Mouse (Mus musculus): ENCODE results near the gene Htra2. TPM values are rescaled to one million over a fixed set of nuclear protein-coding genes. Genes with fewer than 3 reads are reported as not detected.

Htra2 gene
- polyA plus RNA-seq, 1 experiment: 30.9 TPM

DNA sequence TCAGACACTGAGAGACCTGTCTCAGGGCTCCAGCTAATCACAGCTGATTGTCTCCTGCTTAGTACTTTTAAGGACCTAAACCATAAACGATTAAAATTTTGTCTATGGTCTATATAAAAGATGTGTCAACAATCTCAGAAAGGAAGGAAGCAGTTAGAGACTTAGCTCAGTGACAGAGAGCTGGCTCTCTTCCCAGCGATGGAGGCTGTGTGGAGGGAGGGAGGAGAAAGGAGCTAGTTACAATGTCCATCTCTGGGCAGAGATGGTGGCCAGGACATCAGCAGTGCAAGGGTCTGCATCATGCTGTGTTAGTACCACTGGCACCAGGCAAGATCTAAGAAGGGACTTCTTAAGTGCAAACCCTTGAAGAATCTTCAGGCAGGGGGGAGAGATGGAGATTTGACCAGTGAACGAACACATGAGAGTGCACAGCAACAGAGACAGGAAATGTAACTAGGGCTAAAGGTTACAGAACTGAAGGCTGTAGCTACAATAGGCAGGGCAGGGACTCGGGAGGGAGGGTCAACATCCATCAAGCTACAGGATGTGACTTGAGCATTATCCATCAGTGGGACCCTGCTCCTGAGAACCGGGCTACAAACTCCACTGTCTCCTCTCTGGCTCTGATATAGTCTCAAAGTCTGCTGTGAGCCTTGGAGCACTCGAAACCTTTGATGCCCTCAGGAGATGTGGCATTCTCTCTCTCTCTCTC, 37.5 kb upstream of the Htra2 start:
- Histone ChIP-seq H3K4me3 (ENCODE audit: control insufficient read depth, low read depth, low read length) (no peak overlapping the region), H3K27ac (ENCODE audit: control insufficient read depth, insufficient read depth, low read depth, low read length) (no peak overlapping the region), H3K4me1 (ENCODE audit: control insufficient read depth, insufficient read depth, low read length) (peaks cover 4% of the 10 kb centered on the region), H3K27me3 (ENCODE audit: control insufficient read depth, insufficient read depth, low read length) (no peaks in the 10 kb centered on the region; the same call in 1 of the 2 replicates), H3K36me3 (ENCODE audit: control insufficient read depth, insufficient read depth, low read length) (no peaks in the 10 kb centered on the region)
- TF ChIP-seq CTCF (IDR thresholded peaks at IDR 0.05; ENCODE audit: control insufficient read depth, insufficient read depth, insufficient replicate concordance, low read depth, low read length) (no peak), POLR2A (IDR thresholded peaks at IDR 0.05; ENCODE audit: control insufficient read depth, low read depth, low read length) (no peak)

DNA sequence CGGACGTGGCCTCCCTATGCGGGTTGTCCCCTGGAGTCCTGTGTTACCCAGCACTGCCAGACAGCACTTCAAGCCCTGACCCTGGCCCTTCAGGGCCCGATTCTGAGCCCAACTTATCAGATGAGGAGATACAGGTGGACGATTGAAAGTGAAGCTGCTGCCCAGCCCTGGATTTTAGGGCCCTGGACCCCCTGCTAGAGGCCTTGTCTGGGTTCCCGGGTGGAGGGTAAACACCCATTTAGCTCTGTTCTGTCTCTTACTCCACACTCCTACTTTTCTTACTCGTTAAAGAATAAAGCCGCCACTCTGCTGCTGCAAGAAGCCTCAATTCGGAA, 32.8 kb upstream of the Htra2 start:
- no peaks in the 10 kb centered on the region; the same call in 1 of the 2 replicates for H3K27me3 ChIP-seq (ENCODE audit: control insufficient read depth, insufficient read depth, low read length)
- H3K36me3 ChIP-seq (ENCODE audit: control insufficient read depth, insufficient read depth, low read length): no peaks in the 10 kb centered on the region
- H3K27ac ChIP-seq (ENCODE audit: control insufficient read depth, insufficient read depth, low read depth, low read length): no peak overlapping the region
- H3K4me3 ChIP-seq (ENCODE audit: control insufficient read depth, low read depth, low read length): no peak overlapping the region; the same call in 1 of the 2 replicates
- no peak for TF ChIP-seq POLR2A (IDR thresholded peaks at IDR 0.05; ENCODE audit: control insufficient read depth, low read depth, low read length)
- TF ChIP-seq CTCF (IDR thresholded peaks at IDR 0.05; ENCODE audit: control insufficient read depth, insufficient read depth, insufficient replicate concordance, low read depth, low read length): no peak
- H3K4me1 ChIP-seq (ENCODE audit: control insufficient read depth, insufficient read depth, low read length): peaks cover 12% of the 10 kb centered on the region

DNA sequence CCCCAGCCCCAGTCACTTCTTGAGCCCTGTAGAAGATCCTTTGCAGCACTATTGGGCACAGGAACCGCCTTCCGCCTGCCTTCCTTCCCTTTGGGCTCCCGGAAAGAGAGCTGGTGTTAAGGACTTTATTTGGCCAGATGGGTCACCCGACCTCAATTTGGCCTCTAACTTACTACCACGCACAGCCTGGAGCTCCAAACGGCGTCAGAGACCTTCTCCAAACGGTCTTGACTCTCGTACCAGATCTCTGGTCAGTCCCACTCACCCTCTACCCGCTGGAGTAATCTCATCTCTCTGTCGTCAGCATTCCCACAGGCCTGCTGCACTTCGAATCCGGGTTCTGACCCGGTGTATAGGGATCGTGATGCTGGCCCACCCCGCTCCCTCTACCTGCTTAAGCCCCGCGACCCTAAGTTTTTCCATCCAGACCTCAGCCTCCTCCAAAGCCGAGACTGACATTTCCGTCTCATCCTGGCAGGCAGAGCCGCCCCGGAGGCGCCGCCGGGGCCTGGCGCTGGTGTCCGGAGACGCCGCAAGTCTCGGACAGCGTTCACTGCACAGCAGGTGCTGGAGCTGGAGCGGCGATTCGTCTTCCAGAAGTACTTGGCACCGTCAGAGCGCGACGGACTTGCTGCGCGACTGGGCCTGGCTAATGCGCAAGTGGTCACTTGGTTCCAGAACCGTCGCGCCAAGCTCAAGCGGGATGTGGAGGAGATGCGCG, 32.3 kb upstream of the Htra2 start:
- H3K4me3 ChIP-seq (ENCODE audit: control insufficient read depth, low read depth, low read length): peak overlapping the region; percentile 42
- no peaks in the 10 kb centered on the region; the same call in 1 of the 2 replicates for H3K27me3 ChIP-seq (ENCODE audit: control insufficient read depth, insufficient read depth, low read length)
- no peaks in the 10 kb centered on the region for H3K36me3 ChIP-seq (ENCODE audit: control insufficient read depth, insufficient read depth, low read length)
- no peak for TF ChIP-seq CTCF (IDR thresholded peaks at IDR 0.05; ENCODE audit: control insufficient read depth, insufficient read depth, insufficient replicate concordance, low read depth, low read length)
- TF ChIP-seq POLR2A (IDR thresholded peaks at IDR 0.05; ENCODE audit: control insufficient read depth, low read depth, low read length): no peak
- H3K4me1 ChIP-seq (ENCODE audit: control insufficient read depth, insufficient read depth, low read length): peaks cover 12% of the 10 kb centered on the region
- no peak overlapping the region for H3K27ac ChIP-seq (ENCODE audit: control insufficient read depth, insufficient read depth, low read depth, low read length)

DNA sequence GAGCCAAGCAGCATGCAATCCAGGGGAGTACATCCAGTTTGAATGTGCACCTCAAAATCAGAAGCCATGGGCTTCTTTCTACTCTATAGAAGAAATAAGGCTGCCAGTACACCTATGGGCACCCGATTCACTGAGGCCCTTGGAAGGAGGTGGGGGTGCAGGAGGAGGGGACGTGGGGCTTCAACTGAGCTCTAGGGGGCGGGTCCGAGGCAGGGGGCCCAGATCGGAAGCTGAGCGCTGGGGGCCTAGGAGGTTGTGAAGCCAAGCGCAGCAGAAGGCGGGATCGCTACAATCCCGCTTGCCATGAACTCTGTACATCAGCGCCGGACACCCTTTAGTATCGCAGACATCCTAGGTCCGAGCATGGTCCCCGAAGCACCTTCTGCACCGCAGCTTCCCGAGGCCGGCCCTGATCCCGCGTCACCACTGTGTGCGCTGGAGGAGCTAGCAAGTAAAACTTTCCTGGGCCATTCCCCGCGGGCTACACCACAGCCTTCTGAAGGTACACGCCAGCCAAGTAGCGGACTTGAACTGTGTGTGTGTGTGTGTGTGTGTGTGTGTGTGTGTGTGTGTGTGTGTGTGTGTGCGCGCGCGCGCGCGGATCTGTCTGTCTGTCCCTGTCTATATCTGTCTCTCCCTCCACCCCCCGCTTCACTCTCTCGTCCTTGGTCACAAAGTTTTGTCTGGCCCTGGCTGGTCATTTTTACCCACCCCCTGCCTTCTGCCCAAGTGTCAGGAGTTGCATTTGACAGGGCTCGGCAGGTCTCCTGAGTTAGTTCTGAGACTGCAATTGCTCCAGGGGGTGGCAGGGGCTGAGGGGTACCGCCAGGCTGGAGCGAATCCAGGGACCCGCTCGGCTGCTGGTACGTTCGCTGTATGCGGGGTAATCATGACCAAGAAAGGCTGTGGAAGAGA, 31.3 kb upstream of the Htra2 start, which contains the start of gene Lbx2:
TSS of gene Lbx2 (plus strand) at position 247 of the 915 bp plus-strand sequence.
- H3K27ac ChIP-seq (ENCODE audit: control insufficient read depth, insufficient read depth, low read depth, low read length): no peak within 1 kb of the TSS
- no peaks in the 10 kb centered on the region; the same call in 1 of the 2 replicates for H3K36me3 ChIP-seq (ENCODE audit: control insufficient read depth, insufficient read depth, low read length)
- TF ChIP-seq CTCF (IDR thresholded peaks at IDR 0.05; ENCODE audit: control insufficient read depth, insufficient read depth, insufficient replicate concordance, low read depth, low read length): no peak
- TF ChIP-seq POLR2A (IDR thresholded peaks at IDR 0.05; ENCODE audit: control insufficient read depth, low read depth, low read length): no peak
- H3K4me3 ChIP-seq (ENCODE audit: control insufficient read depth, low read depth, low read length): peak within 1 kb of the TSS; percentile 42
- peaks cover 12% of the 10 kb centered on the region for H3K4me1 ChIP-seq (ENCODE audit: control insufficient read depth, insufficient read depth, low read length)
- no peaks in the 10 kb centered on the region; the same call in 1 of the 2 replicates for H3K27me3 ChIP-seq (ENCODE audit: control insufficient read depth, insufficient read depth, low read length)

DNA sequence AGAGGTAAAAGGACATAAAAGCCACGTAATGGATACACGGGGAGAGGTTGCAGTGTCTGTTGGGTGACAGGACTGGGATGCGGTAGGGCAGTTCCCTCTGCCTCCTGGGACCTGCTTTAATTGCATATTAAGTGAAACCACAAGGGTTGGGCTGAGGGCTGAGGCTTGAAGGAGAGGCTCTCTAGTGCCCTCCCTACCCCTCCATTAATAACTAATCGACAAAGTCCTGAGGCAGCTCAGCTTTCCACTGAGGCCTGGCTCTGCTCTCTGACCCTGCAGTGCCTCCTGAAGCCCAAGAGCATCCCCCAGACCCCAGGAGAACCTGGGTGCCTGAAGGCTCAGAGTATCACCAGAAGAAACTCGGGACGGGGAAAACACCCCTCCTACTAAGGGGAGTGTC, 29.4 kb upstream of the Htra2 start:
- Histone ChIP-seq H3K36me3 (ENCODE audit: control insufficient read depth, insufficient read depth, low read length) (no peaks in the 10 kb centered on the region; the same call in 1 of the 2 replicates), H3K4me1 (ENCODE audit: control insufficient read depth, insufficient read depth, low read length) (peaks cover 12% of the 10 kb centered on the region), H3K27ac (ENCODE audit: control insufficient read depth, insufficient read depth, low read depth, low read length) (no peak overlapping the region), H3K4me3 (ENCODE audit: control insufficient read depth, low read depth, low read length) (no peak overlapping the region), H3K27me3 (ENCODE audit: control insufficient read depth, insufficient read depth, low read length) (no peaks in the 10 kb centered on the region; the same call in 1 of the 2 replicates)
- TF ChIP-seq CTCF (IDR thresholded peaks at IDR 0.05; ENCODE audit: control insufficient read depth, insufficient read depth, insufficient replicate concordance, low read depth, low read length) (no peak), POLR2A (IDR thresholded peaks at IDR 0.05; ENCODE audit: control insufficient read depth, low read depth, low read length) (no peak)

DNA sequence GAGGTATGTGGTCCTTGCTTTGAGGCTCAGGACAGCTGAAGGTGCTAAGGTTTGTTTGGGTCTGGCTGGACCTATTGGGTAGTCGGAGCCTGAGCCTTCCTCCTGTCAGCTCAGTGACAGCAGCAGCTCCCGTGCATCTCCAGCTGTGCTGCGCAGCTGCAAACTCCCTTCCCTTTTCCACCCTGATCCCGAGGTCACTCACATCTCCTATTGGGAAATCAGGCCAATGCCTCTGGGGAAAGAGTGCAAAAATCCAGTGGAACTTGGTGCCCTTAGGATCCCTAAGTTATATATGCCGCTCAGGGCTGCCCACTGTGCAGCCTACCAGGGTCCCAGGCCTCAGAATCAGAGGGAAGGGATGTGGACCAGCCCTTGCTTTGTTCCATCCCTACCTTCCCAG, 28.4 kb upstream of the Htra2 start:
- H3K36me3 ChIP-seq (ENCODE audit: control insufficient read depth, insufficient read depth, low read length): no peaks in the 10 kb centered on the region; the same call in 1 of the 2 replicates
- no peak overlapping the region for H3K4me3 ChIP-seq (ENCODE audit: control insufficient read depth, low read depth, low read length)
- peaks cover 16% of the 10 kb centered on the region for H3K4me1 ChIP-seq (ENCODE audit: control insufficient read depth, insufficient read depth, low read length)
- no peak for TF ChIP-seq CTCF (IDR thresholded peaks at IDR 0.05; ENCODE audit: control insufficient read depth, insufficient read depth, insufficient replicate concordance, low read depth, low read length)
- no peak for TF ChIP-seq POLR2A (IDR thresholded peaks at IDR 0.05; ENCODE audit: control insufficient read depth, low read depth, low read length)
- H3K27ac ChIP-seq (ENCODE audit: control insufficient read depth, insufficient read depth, low read depth, low read length): no peak overlapping the region
- H3K27me3 ChIP-seq (ENCODE audit: control insufficient read depth, insufficient read depth, low read length): no peaks in the 10 kb centered on the region; the same call in 1 of the 2 replicates
